Mouse (Mus musculus): ENCODE data around the gene Gna12. TPM values are rescaled to one million over a fixed set of nuclear protein-coding genes. Genes with fewer than 3 reads are reported as not detected.
A peak's percentile ranks its signal among the peaks of the same experiment; 100 is the strongest.

The Gna12 gene
- polyA plus RNA-seq, 1 experiment from 2014 or later, result 37.9 TPM

- 0 out of 2 replicates have a peak, but pooled peaks have one; percentile 28 for ATAC-seq (replicated peaks; ENCODE audit: insufficient number of reproducible peaks, insufficient read depth, low FRiP score, low read depth)
Measured at GRCm38 (mm10) chr5:140855909-140856530, 25.8 kb upstream of the Gna12 start.

GRCm38 (mm10) chr5:140854700-140855099, 24.5 kb upstream of the Gna12 start:
- Histone ChIP-seq H3K9me3 (replicated peaks) (peaks cover 4% of the 10 kb centered on the region; the same call in 1 of the 2 replicates), H3K27me3 (0 out of 2 replicates have a peak, but pooled peaks cover 6% of the 10 kb centered on the region), H3K9ac (no peak overlapping the region), H3K36me3 (no peaks in the 10 kb centered on the region), H3K4me1 (replicated peaks) (no peaks in the 10 kb centered on the region), H3K27ac (no peak overlapping the region), H3K4me3 (no peak overlapping the region), H3K4me2 (no peak overlapping the region)
- 86% methylated on average over 4 of the region's 4 CpGs for WGBS
- no peak for ATAC-seq (replicated peaks; ENCODE audit: insufficient number of reproducible peaks, insufficient read depth, low FRiP score, low read depth)

More at GRCm38 (mm10) chr5:140855909-140856530, 25.8 kb upstream of the Gna12 start:
- no peaks in the 10 kb centered on the region for H3K36me3 ChIP-seq
- no peak overlapping the region for H3K4me3 ChIP-seq
- no peak overlapping the region for H3K9ac ChIP-seq
- no peak overlapping the region for H3K4me2 ChIP-seq
- 0 out of 2 replicates have a peak, but pooled peaks cover 6% of the 10 kb centered on the region for H3K27me3 ChIP-seq
- H3K9me3 ChIP-seq (replicated peaks), result peaks cover 4% of the 10 kb centered on the region; the same call in 1 of the 2 replicates
- H3K27ac ChIP-seq, result no peak overlapping the region
- WGBS, result 77% methylated on average over 11 of the region's 11 CpGs
- H3K4me1 ChIP-seq (replicated peaks), result no peaks in the 10 kb centered on the region

GRCm38 (mm10) chr5:140853723-140854122, 23.5 kb upstream of the Gna12 start:
- no peak overlapping the region for H3K4me2 ChIP-seq
- peaks cover 4% of the 10 kb centered on the region; the same call in 1 of the 2 replicates for H3K9me3 ChIP-seq (replicated peaks)
- ATAC-seq (replicated peaks; ENCODE audit: insufficient number of reproducible peaks, insufficient read depth, low FRiP score, low read depth), result no peak
- H3K4me1 ChIP-seq (replicated peaks), result no peaks in the 10 kb centered on the region
- no peaks in the 10 kb centered on the region for H3K36me3 ChIP-seq
- no peak overlapping the region for H3K9ac ChIP-seq
- WGBS, result 55% methylated on average over 5 of the region's 5 CpGs
- H3K4me3 ChIP-seq, result no peak overlapping the region
- H3K27me3 ChIP-seq, result no peaks in the 10 kb centered on the region
- H3K27ac ChIP-seq, result no peak overlapping the region

- Histone ChIP-seq H3K36me3 (no peaks in the 10 kb centered on the region), H3K4me1 (replicated peaks) (no peaks in the 10 kb centered on the region), H3K27ac (no peak overlapping the region), H3K4me3 (no peak overlapping the region), H3K9ac (no peak overlapping the region), H3K9me3 (replicated peaks) (peaks cover 4% of the 10 kb centered on the region; the same call in 1 of the 2 replicates), H3K4me2 (no peak overlapping the region), H3K27me3 (no peaks in the 10 kb centered on the region)
- no peak for ATAC-seq (replicated peaks; ENCODE audit: insufficient number of reproducible peaks, insufficient read depth, low FRiP score, low read depth)
- 68% methylated on average over 12 of the region's 12 CpGs for WGBS
Measured at GRCm38 (mm10) chr5:140852435-140852996, 22.3 kb upstream of the Gna12 start.

- H3K4me2 ChIP-seq, result no peak overlapping the region
- no peak overlapping the region for H3K27ac ChIP-seq
- H3K4me3 ChIP-seq, result no peak overlapping the region
- no peaks in the 10 kb centered on the region for H3K4me1 ChIP-seq (replicated peaks)
- no peaks in the 10 kb centered on the region for H3K27me3 ChIP-seq
- peaks cover 4% of the 10 kb centered on the region; the same call in 1 of the 2 replicates for H3K9me3 ChIP-seq (replicated peaks)
- no peak overlapping the region for H3K9ac ChIP-seq
- peak; percentile 43; the same call in 1 of the 2 replicates for ATAC-seq (replicated peaks; ENCODE audit: insufficient number of reproducible peaks, insufficient read depth, low FRiP score, low read depth)
- 15% methylated on average over 5 of the region's 5 CpGs for WGBS
- no peaks in the 10 kb centered on the region for H3K36me3 ChIP-seq
Measured at GRCm38 (mm10) chr5:140847300-140847729, 17.1 kb upstream of the Gna12 start.

- no peak for ATAC-seq (replicated peaks; ENCODE audit: insufficient number of reproducible peaks, insufficient read depth, low FRiP score, low read depth)
- Histone ChIP-seq H3K4me1 (replicated peaks) (no peaks in the 10 kb centered on the region), H3K4me3 (no peak overlapping the region), H3K27me3 (no peaks in the 10 kb centered on the region), H3K27ac (no peak overlapping the region), H3K36me3 (no peaks in the 10 kb centered on the region), H3K9ac (no peak overlapping the region), H3K9me3 (replicated peaks) (no peaks in the 10 kb centered on the region), H3K4me2 (no peak overlapping the region)
- WGBS, result 62% methylated on average over 4 of the region's 4 CpGs
Measured at GRCm38 (mm10) chr5:140841942-140842341, 11.7 kb upstream of the Gna12 start.

- Histone ChIP-seq H3K27ac (peak overlapping the region; percentile 30; the same call in 1 of the 2 replicates), H3K9me3 (replicated peaks) (no peaks in the 10 kb centered on the region), H3K4me3 (peak overlapping the region; percentile 36), H3K4me2 (peak overlapping the region; percentile 59), H3K36me3 (no peaks in the 10 kb centered on the region), H3K4me1 (replicated peaks) (peaks cover 36% of the 10 kb centered on the region), H3K27me3 (no peaks in the 10 kb centered on the region), H3K9ac (no peak overlapping the region)
- ATAC-seq (replicated peaks; ENCODE audit: insufficient number of reproducible peaks, insufficient read depth, low FRiP score, low read depth), result no peak
- WGBS, result 73% methylated on average over 8 of the region's 8 CpGs
Measured at GRCm38 (mm10) chr5:140831064-140831431, 817 bp upstream of the Gna12 start.

GRCm38 (mm10) chr5:140829911-140830294, 328 bp downstream of the Gna12 start:
- Histone ChIP-seq H3K4me3 (peak overlapping the region; percentile 92), H3K9ac (peak overlapping the region; percentile 90), H3K4me1 (replicated peaks) (peaks cover 39% of the 10 kb centered on the region), H3K27me3 (no peaks in the 10 kb centered on the region), H3K9me3 (replicated peaks) (no peaks in the 10 kb centered on the region), H3K36me3 (no peaks in the 10 kb centered on the region), H3K27ac (peak overlapping the region; percentile 86), H3K4me2 (peak overlapping the region; percentile 88)
- WGBS, result under 1% methylated on average over 56 of the region's 58 CpGs
- no peak for ATAC-seq (replicated peaks; ENCODE audit: insufficient number of reproducible peaks, insufficient read depth, low FRiP score, low read depth)

- no peak for ATAC-seq (replicated peaks; ENCODE audit: insufficient number of reproducible peaks, insufficient read depth, low FRiP score, low read depth)
- peak overlapping the region; percentile 92 for H3K4me3 ChIP-seq
- H3K9me3 ChIP-seq (replicated peaks), result no peaks in the 10 kb centered on the region
- H3K4me2 ChIP-seq, result peak overlapping the region; percentile 88
- H3K27me3 ChIP-seq, result no peaks in the 10 kb centered on the region
- peak overlapping the region; percentile 90 for H3K9ac ChIP-seq
- H3K36me3 ChIP-seq, result no peaks in the 10 kb centered on the region
- WGBS, result 30% methylated on average over 18 of the region's 18 CpGs
- H3K27ac ChIP-seq, result peak overlapping the region; percentile 86
- peaks cover 44% of the 10 kb centered on the region for H3K4me1 ChIP-seq (replicated peaks)
Measured at GRCm38 (mm10) chr5:140829081-140829910, 935 bp downstream of the Gna12 start.

GRCm38 (mm10) chr5:140828363-140828762, 1.9 kb downstream of the Gna12 start:
- H3K27me3 ChIP-seq, result no peaks in the 10 kb centered on the region
- H3K27ac ChIP-seq, result peak overlapping the region; percentile 86
- no peaks in the 10 kb centered on the region for H3K9me3 ChIP-seq (replicated peaks)
- H3K9ac ChIP-seq, result peak overlapping the region; percentile 27; the same call in 1 of the 2 replicates
- no peak for ATAC-seq (replicated peaks; ENCODE audit: insufficient number of reproducible peaks, insufficient read depth, low FRiP score, low read depth)
- H3K4me1 ChIP-seq (replicated peaks), result peaks cover 52% of the 10 kb centered on the region
- H3K36me3 ChIP-seq, result no peaks in the 10 kb centered on the region
- H3K4me2 ChIP-seq, result peak overlapping the region; percentile 88
- peak overlapping the region; percentile 92 for H3K4me3 ChIP-seq
- WGBS, result 50% methylated on average over 2 of the region's 2 CpGs

GRCm38 (mm10) chr5:140827896-140828295, 2.3 kb downstream of the Gna12 start:
- WGBS, result 29% methylated on average over 8 of the region's 8 CpGs
- H3K4me3 ChIP-seq, result peak overlapping the region; percentile 92
- H3K27me3 ChIP-seq, result no peaks in the 10 kb centered on the region

More at GRCm38 (mm10) chr5:140827896-140828295, 2.3 kb downstream of the Gna12 start:
- peaks cover 54% of the 10 kb centered on the region for H3K4me1 ChIP-seq (replicated peaks)
- H3K9ac ChIP-seq, result peak overlapping the region; percentile 27; the same call in 1 of the 2 replicates
- no peaks in the 10 kb centered on the region for H3K36me3 ChIP-seq
- peak overlapping the region; percentile 86 for H3K27ac ChIP-seq
- H3K4me2 ChIP-seq, result peak overlapping the region; percentile 88
- H3K9me3 ChIP-seq (replicated peaks), result no peaks in the 10 kb centered on the region
- no peak for ATAC-seq (replicated peaks; ENCODE audit: insufficient number of reproducible peaks, insufficient read depth, low FRiP score, low read depth)
